Mouse (Mus musculus) urinary bladder, postnatal 0 days (tissue): ENCODE data around the gene Ppp1r3g. TPM values are rescaled to one million over a fixed set of nuclear protein-coding genes. Genes with fewer than 3 reads are reported as not detected.

Experiments
- polyA plus RNA-seq: library from polyadenylated mRNA; unstranded; fragments of >200 nt; fragmentation: Nextera tagmentation; extraction: Ambion mirVana; gene quantifications from 2 replicates; pipeline ENCODE4 v1.2.1, GENCODE M21; 2015

Ppp1r3g gene
- 0.72 and 1.1 TPM in 2 replicates for polyA plus RNA-seq

DNA sequence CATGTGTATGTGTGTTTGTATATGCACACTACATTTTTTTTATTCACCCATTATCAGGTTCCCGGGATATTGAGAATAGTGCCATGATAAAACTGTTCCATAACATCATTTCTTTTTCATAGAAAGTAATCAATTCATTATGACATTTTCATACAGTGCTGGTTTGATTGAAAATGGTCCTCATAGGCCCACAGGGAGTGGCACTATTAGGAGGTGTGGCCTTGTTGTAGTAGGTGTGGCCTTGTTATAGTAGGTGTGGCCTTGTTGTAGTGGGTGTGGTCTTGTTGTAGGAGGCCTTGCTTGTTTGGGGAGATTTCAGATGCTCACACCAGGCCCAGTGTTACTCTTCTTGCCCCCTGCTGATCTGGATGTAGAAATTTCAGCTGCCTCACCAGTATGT lies at the start of gene Ppp1r3g:
TSS of gene Ppp1r3g (plus strand) at position 301 of the 400 bp plus-strand sequence.

Other genes with a start within 250 kb of the Ppp1r3g start
- gene Rpp40, start 52.5 kb upstream of the Ppp1r3g start, polyA plus RNA-seq: 10.8 and 10.9 TPM in 2 replicates
- gene Fars2, start 158.6 kb downstream of the Ppp1r3g start, polyA plus RNA-seq: 33.8 and 36.8 TPM in 2 replicates
- 15.3 and 16.0 TPM in 2 replicates for gene Lyrm4, start 158.7 kb downstream of the Ppp1r3g start, polyA plus RNA-seq